Mouse (Mus musculus) thymus, postnatal 0 days (tissue): ENCODE results near the gene Sesn3. TPM values are rescaled to one million over a fixed set of nuclear protein-coding genes. Genes with fewer than 3 reads are reported as not detected.
"Not testable (repeated sequence)": the region's sequence is repeated elsewhere in the genome, so short reads cannot be mapped to it uniquely, and the experiment has no call there.

Experiments used
- DNase-seq: peaks from one replicate; pipeline ENCODE4 v3.0.0-alpha.2; 2015; ENCODE audit warnings: low spot score
- polyA plus RNA-seq: library from polyadenylated mRNA; unstranded; fragments of >200 nt; fragmentation: Nextera tagmentation; extraction: Ambion mirVana; gene quantifications from 2 replicates; pipeline ENCODE4 v1.2.1, GENCODE M21; 2015

Sesn3 gene
- polyA plus RNA-seq, 1 experiment from 2014 or later, result 19.3 TPM

DNA sequence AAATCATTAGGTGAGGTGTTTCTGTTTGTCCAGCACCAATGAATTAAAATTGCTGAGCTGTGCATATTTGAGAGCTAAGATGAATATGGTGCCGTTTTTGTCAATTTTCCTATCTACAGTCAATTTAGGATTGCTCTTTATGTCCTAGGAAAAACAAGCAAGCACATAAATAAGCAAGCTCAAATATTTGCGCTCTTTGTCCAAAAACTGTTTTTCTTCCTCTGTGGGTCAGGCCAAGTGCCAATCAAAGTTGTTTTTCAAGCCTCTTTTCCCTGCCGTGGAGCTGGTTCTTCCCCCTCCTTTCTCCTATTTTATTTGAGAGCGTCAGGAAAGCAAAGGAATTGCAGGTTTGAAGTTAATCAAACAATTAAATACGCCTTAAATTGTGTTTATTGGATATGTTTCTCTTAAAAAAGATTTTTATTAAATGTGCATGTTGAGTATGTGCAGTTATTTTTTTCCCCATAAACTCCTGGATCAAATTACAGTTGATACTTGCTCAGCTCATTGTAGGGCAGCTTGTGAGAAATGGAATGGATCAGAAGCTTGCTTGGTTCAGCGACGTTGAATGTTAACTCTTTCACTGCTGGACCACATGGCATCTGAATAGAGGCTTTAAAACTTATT lies 2.6 kb downstream of the Sesn3 start:
- DNase-seq, result no peak

- DNase-seq, result no peak
These were observed 5.8 kb downstream of the Sesn3 start for GRCm38 (mm10) chr9:14280696-14281095.

GRCm38 (mm10) chr9:14285036-14285435 lies 10.2 kb downstream of the Sesn3 start:
- DNase-seq, result no peak

GRCm38 (mm10) chr9:14287234-14287633 lies 12.4 kb downstream of the Sesn3 start:
- no peak for DNase-seq

- no peak for DNase-seq
These were observed 13.6 kb downstream of the Sesn3 start for GRCm38 (mm10) chr9:14288500-14288899.

DNA sequence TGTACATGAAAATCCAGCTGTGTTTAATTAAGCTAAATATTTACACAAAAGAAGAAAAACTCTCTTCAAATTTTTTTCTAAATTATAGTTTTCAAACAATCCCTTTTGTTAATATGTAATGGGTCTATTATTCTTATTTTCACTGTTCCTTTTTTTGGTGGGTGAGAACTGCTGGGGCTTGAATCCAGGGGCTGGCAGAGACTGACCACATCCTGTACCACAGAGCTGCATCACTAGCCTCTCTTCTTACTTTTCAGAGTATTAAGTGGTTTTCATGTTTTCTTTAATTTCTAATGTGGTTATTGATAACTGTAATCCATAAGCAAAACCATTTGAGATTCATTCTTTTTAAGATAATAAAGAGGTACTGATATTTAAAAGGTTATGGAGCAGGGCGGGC lies 19.0 kb downstream of the Sesn3 start:
- DNase-seq, result no peak

GRCm38 (mm10) chr9:14295680-14296440 lies 21.0 kb downstream of the Sesn3 start:
- DNase-seq, result no peak

GRCm38 (mm10) chr9:14297204-14297603 lies 22.3 kb downstream of the Sesn3 start:
- DNase-seq, result no peak

- no peak for DNase-seq
These were observed 25.0 kb downstream of the Sesn3 start for GRCm38 (mm10) chr9:14299819-14300218.

DNA sequence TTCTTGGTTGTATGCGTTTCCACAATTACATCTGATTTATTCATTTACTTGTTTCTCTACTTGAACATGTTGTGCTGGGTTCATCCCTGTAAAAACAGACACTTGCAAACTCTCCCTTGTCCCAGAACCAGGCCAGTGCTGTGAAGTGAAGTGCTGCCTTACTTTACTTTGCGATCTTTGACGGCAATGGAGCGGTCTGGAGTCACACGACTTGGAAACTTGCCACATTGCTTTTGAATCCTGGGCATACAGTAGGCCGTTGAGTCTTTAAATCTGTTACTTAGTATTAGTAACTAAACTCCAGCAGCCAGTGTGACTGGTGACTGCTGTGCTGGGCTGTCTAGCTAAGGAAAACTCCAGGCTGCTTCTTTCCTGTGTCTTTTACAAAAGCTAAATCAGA lies 25.9 kb downstream of the Sesn3 start:
- no peak for DNase-seq

GRCm38 (mm10) chr9:14304262-14304968 lies 29.5 kb downstream of the Sesn3 start:
- DNase-seq, result no peak

- DNase-seq, result no peak
These were observed 32.5 kb downstream of the Sesn3 start for GRCm38 (mm10) chr9:14307341-14307740.

- DNase-seq, result no peak
These were observed 39.1 kb downstream of the Sesn3 start for GRCm38 (mm10) chr9:14313968-14314367.

- DNase-seq, result no peak
These were observed 39.6 kb downstream of the Sesn3 start for GRCm38 (mm10) chr9:14314477-14314876.

GRCm38 (mm10) chr9:14316618-14317017 lies 41.8 kb downstream of the Sesn3 start:
- DNase-seq, result no peak

- no peak for DNase-seq
These were observed 61.0 kb downstream of the Sesn3 start for GRCm38 (mm10) chr9:14335829-14336228.

GRCm38 (mm10) chr9:14336901-14337300 lies 62.0 kb downstream of the Sesn3 start:
- no peak for DNase-seq

GRCm38 (mm10) chr9:14338701-14339100 lies 63.8 kb downstream of the Sesn3 start:
- DNase-seq, result no peak

DNA sequence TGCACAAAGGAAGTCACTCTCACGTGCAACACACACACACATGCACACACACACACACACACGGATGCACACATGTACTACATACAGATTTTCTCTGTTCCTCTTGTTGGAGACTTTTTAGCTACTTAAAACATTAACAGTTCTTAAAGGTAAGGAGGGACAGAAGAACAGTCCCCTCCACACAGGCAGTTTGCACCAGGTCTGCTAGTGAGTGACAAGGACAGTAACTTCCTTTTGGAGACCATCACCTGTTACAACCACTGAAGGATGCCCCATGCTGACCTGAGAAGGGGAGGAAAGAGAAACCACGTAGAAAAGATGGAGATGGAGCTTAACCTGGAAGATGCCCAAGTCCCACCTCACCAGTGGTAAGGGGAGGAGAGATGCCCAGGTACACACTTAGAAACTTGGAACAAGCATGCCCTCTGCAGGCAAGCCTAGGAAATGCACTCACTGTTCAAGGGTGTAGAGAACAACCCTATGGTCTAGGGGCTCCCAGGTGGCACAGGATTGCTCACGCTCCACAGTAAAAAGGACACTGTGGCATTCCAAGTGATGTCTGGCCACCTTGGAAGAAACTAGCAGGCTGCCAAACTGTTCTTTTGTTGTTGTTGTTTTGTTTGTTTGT lies 67.3 kb downstream of the Sesn3 start:
- DNase-seq, result peak; percentile 87

DNA sequence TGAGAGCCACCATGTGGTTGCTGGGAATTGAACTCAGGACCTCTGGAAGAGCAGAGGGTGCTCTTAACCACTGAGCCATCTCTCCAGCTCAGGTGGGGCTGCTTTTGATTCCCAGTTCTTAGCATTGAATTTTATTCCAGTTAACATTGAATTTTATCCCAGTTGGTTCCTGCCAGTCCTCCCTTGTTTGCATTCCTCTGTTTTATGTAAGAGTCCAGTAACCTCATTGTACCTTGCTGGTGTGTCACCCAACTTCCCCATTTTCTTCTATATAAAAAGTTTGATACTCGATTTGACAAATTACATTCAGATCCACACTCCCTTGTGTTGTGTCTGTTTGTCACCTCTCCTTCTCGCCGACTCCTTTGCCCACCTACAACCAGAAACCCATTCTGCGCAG lies 71.0 kb downstream of the Sesn3 start:
- DNase-seq, result not testable (repeated sequence)

DNA sequence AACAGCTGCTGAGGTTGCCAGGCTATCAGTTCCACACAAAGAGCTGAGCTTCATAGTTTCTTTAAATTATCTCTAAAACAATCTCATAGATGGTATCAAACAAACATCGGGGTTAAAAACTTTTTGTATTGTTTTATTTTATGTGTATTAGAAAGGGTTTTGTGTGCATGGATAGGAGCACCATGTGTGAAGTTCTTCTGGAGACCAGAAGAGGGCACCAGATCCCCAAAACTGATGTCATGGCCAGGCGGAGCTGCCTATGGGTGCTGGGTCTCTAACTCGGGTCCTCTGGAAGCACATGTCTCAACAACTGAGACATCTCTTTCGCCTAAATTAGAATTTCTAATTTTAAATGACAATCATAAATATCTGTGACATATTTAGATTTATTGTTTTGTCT lies 73.5 kb downstream of the Sesn3 start:
- peak; percentile 22 for DNase-seq

- DNase-seq, result no peak
These were observed 74.5 kb downstream of the Sesn3 start for GRCm38 (mm10) chr9:14349380-14349779.
